Mouse (Mus musculus): Measurements from ENCODE around the gene Rps6ka5. TPM values are rescaled to one million over a fixed set of nuclear protein-coding genes. Genes with fewer than 3 reads are reported as not detected.

Gene Rps6ka5
- polyA plus RNA-seq (2014; fragmentation: Nextera tagmentation; extraction: Ambion mirVana), result 3.9 and 5.2 TPM in 2 replicates

DNA sequence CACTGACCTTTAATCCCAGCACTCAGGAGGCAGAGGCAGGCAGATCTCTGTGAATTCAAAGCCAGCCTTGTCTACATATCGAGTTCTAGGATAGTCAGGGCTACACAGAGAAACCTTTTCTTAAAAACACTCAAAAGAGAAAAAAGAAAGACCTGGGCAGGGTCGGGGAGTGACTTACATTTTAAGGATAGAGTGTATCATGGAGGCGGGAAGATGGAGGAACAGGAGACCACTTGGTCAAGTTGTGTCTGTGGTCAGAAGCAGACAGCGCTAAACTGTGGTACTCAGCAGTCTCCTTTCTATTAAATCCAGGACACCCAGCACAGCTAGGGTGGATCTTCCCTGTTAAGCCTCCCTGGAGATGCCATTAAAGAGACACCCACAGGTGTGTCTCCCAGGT lies at the start of gene Rps6ka5:
Rps6ka5 (minus strand) TSS at position 333 of the 400 bp plus-strand sequence.
- H3K9ac ChIP-seq (ENCODE audit: low read length), result no peak within 1 kb of the TSS
- no peak for ATAC-seq (ENCODE audit: insufficient number of reproducible peaks, low FRiP score, low TSS enrichment, low read depth)
- H3K27me3 ChIP-seq (ENCODE audit: control insufficient read depth, insufficient read depth, low read length), result no peaks in the 10 kb centered on the region
- no peak within 1 kb of the TSS for H3K4me3 ChIP-seq (ENCODE audit: low read depth, low read length)
- no peaks in the 10 kb centered on the region for H3K9me3 ChIP-seq (ENCODE audit: control insufficient read depth, low read length)
- H3K27ac ChIP-seq (replicated peaks; ENCODE audit: low read depth, low read length), result no peak within 1 kb of the TSS
- no peaks in the 10 kb centered on the region for H3K4me1 ChIP-seq (ENCODE audit: control insufficient read depth, insufficient read depth, low read length)
- H3K36me3 ChIP-seq (ENCODE audit: control insufficient read depth, insufficient read depth, low read length), result no peaks in the 10 kb centered on the region
- 94% methylated on average over 4 of the region's 4 CpGs for WGBS
- peak within 1 kb of the TSS; percentile 32; the same call in 1 of the 2 replicates for H3K4me2 ChIP-seq (ENCODE audit: low read depth, severe bottlenecking)
- no peak for DNase-seq (ENCODE audit: low spot score)

DNA sequence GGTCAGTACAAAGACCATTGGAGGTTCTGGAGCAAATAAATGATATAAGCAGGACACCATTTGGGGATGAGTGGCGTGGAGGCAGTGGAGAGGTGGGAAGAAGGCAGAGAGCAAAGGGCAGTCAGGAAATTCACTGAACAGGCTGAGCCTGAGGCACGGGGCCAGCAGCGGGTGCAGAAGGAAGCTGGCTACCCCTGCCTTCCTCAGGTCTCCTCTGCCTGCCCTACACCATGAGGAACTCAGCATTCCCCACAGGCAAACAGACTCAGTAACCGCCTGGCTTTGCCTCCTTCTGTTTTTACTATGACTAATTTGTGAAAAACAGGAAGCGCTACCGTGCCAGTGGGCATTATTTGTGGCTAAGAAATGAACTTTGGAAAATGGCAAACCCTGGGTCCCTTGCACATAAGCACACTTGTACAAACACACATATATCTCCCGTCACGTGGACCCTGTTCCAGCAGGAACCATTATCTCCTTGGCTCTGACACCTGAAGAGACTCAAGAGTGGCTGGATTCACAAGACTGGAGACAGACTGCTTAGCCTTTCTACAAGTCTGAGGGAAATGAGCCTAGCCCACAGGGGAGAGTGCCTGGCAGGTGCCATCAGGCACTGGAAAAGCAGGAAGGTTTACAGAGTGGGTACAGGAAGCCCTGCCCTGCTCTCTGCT lies 49.3 kb upstream of the Rps6ka5 start:
- H3K4me3 ChIP-seq (ENCODE audit: low read depth, low read length), result no peak overlapping the region
- no peaks in the 10 kb centered on the region for H3K9me3 ChIP-seq (ENCODE audit: control insufficient read depth, low read length)
- H3K4me2 ChIP-seq (ENCODE audit: low read depth, severe bottlenecking), result no peak overlapping the region
- no peaks in the 10 kb centered on the region for H3K27me3 ChIP-seq (ENCODE audit: control insufficient read depth, insufficient read depth, low read length)
- H3K36me3 ChIP-seq (ENCODE audit: control insufficient read depth, insufficient read depth, low read length), result no peaks in the 10 kb centered on the region
- H3K9ac ChIP-seq (ENCODE audit: low read length), result no peak overlapping the region
- no peak for ATAC-seq (ENCODE audit: insufficient number of reproducible peaks, low FRiP score, low TSS enrichment, low read depth)
- DNase-seq (ENCODE audit: low spot score), result no peak
- no peak overlapping the region for H3K27ac ChIP-seq (replicated peaks; ENCODE audit: low read depth, low read length)
- WGBS, result 84% methylated on average over 8 of the region's 8 CpGs
- H3K4me1 ChIP-seq (ENCODE audit: control insufficient read depth, insufficient read depth, low read length), result no peaks in the 10 kb centered on the region

GRCm38 (mm10) chr12:100775291-100775690 lies 48.5 kb upstream of the Rps6ka5 start:
- no peak overlapping the region for H3K9ac ChIP-seq (ENCODE audit: low read length)
- H3K27me3 ChIP-seq (ENCODE audit: control insufficient read depth, insufficient read depth, low read length), result no peaks in the 10 kb centered on the region
- no peak for ATAC-seq (ENCODE audit: insufficient number of reproducible peaks, low FRiP score, low TSS enrichment, low read depth)
- H3K4me3 ChIP-seq (ENCODE audit: low read depth, low read length), result no peak overlapping the region
- no peaks in the 10 kb centered on the region for H3K4me1 ChIP-seq (ENCODE audit: control insufficient read depth, insufficient read depth, low read length)
- no peak for DNase-seq (ENCODE audit: low spot score)
- H3K27ac ChIP-seq (replicated peaks; ENCODE audit: low read depth, low read length), result no peak overlapping the region
- H3K36me3 ChIP-seq (ENCODE audit: control insufficient read depth, insufficient read depth, low read length), result no peaks in the 10 kb centered on the region
- H3K4me2 ChIP-seq (ENCODE audit: low read depth, severe bottlenecking), result no peak overlapping the region
- no peaks in the 10 kb centered on the region for H3K9me3 ChIP-seq (ENCODE audit: control insufficient read depth, low read length)

GRCm38 (mm10) chr12:100774756-100775155 lies 48.0 kb upstream of the Rps6ka5 start:
- no peak overlapping the region for H3K9ac ChIP-seq (ENCODE audit: low read length)
- H3K4me1 ChIP-seq (ENCODE audit: control insufficient read depth, insufficient read depth, low read length), result no peaks in the 10 kb centered on the region
- H3K27me3 ChIP-seq (ENCODE audit: control insufficient read depth, insufficient read depth, low read length), result no peaks in the 10 kb centered on the region
- no peak overlapping the region for H3K4me3 ChIP-seq (ENCODE audit: low read depth, low read length)
- H3K27ac ChIP-seq (replicated peaks; ENCODE audit: low read depth, low read length), result no peak overlapping the region
- no peak for DNase-seq (ENCODE audit: low spot score)
- no peak for ATAC-seq (ENCODE audit: insufficient number of reproducible peaks, low FRiP score, low TSS enrichment, low read depth)
- 81% methylated on average over 7 of the region's 7 CpGs for WGBS
- H3K9me3 ChIP-seq (ENCODE audit: control insufficient read depth, low read length), result no peaks in the 10 kb centered on the region
- no peak overlapping the region for H3K4me2 ChIP-seq (ENCODE audit: low read depth, severe bottlenecking)
- no peaks in the 10 kb centered on the region for H3K36me3 ChIP-seq (ENCODE audit: control insufficient read depth, insufficient read depth, low read length)

DNA sequence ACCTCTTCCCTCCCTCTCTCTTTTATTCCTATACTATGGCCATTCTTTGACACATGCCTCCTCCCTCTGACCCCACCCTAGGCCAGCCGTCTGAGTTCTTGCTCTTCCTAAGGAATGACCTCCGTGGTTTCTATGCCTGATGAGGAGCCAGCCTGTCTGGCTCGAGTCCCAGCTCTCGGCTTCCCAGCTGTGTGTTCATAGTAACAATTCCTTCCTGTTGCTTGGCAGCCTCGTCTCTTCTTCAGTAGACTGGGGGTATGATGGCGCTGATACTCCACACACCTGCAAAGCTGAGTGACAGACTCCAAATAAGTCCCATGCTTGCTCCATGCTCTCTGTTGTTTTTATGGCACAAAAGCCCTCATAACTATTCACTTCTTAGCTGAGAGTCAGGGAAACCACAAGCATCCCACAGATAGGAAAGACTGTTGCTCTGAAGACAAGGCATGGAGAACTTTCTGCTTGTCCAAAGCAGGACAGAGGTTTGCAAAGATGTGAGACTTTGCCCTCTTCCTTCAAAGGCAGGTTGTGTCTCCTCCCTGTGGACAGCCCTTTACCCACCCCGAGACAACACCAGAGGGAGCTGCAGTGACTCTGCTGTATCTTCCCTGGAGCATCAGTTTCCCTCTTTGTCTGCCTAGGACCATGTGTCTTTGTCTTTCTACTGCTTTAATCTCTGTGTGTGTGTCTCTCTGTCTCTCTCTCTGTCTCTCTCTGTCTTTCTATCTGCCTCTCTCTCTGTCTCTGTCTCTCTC lies 45.6 kb upstream of the Rps6ka5 start:
- H3K4me3 ChIP-seq (ENCODE audit: low read depth, low read length), result no peak overlapping the region
- ATAC-seq (ENCODE audit: insufficient number of reproducible peaks, low FRiP score, low TSS enrichment, low read depth), result no peak
- H3K4me1 ChIP-seq (ENCODE audit: control insufficient read depth, insufficient read depth, low read length), result no peaks in the 10 kb centered on the region
- H3K9me3 ChIP-seq (ENCODE audit: control insufficient read depth, low read length), result no peaks in the 10 kb centered on the region
- no peak for DNase-seq (ENCODE audit: low spot score)
- H3K27me3 ChIP-seq (ENCODE audit: control insufficient read depth, insufficient read depth, low read length), result no peaks in the 10 kb centered on the region
- no peaks in the 10 kb centered on the region for H3K36me3 ChIP-seq (ENCODE audit: control insufficient read depth, insufficient read depth, low read length)
- no peak overlapping the region for H3K4me2 ChIP-seq (ENCODE audit: low read depth, severe bottlenecking)
- no peak overlapping the region for H3K27ac ChIP-seq (replicated peaks; ENCODE audit: low read depth, low read length)
- no peak overlapping the region for H3K9ac ChIP-seq (ENCODE audit: low read length)
- 69% methylated on average over 7 of the region's 7 CpGs for WGBS

DNA sequence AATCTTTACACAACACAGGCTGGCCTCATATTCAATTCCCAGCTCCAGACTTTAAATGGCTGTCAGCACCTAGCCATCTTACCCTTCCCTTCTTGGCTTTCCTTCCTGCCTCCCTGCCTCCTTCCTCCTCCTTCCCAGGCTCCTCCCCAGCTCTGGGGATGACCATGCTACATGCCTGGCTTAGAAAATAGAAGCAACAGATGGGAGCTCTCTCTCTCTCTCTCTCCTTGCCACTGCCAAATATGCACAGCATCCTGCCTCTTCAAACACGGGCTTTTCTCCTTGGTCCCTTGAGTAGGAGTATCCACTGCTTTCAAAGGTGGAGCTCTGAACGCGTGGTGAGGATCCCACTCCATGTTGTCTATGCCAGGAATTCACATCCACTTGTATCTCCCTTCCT lies 44.0 kb upstream of the Rps6ka5 start:
- Histone ChIP-seq H3K27me3 (ENCODE audit: control insufficient read depth, insufficient read depth, low read length) (no peaks in the 10 kb centered on the region), H3K9ac (ENCODE audit: low read length) (no peak overlapping the region), H3K9me3 (ENCODE audit: control insufficient read depth, low read length) (no peaks in the 10 kb centered on the region), H3K4me3 (ENCODE audit: low read depth, low read length) (no peak overlapping the region), H3K36me3 (ENCODE audit: control insufficient read depth, insufficient read depth, low read length) (no peaks in the 10 kb centered on the region), H3K4me1 (ENCODE audit: control insufficient read depth, insufficient read depth, low read length) (no peaks in the 10 kb centered on the region), H3K4me2 (ENCODE audit: low read depth, severe bottlenecking) (no peak overlapping the region), H3K27ac (replicated peaks; ENCODE audit: low read depth, low read length) (no peak overlapping the region)
- no peak for DNase-seq (ENCODE audit: low spot score)
- ATAC-seq (ENCODE audit: insufficient number of reproducible peaks, low FRiP score, low TSS enrichment, low read depth), result no peak
- 85% methylated on average over 3 of the region's 3 CpGs for WGBS

GRCm38 (mm10) chr12:100769871-100770270 lies 43.1 kb upstream of the Rps6ka5 start:
- Histone ChIP-seq H3K27me3 (ENCODE audit: control insufficient read depth, insufficient read depth, low read length) (no peaks in the 10 kb centered on the region), H3K36me3 (ENCODE audit: control insufficient read depth, insufficient read depth, low read length) (no peaks in the 10 kb centered on the region), H3K4me3 (ENCODE audit: low read depth, low read length) (no peak overlapping the region), H3K4me1 (ENCODE audit: control insufficient read depth, insufficient read depth, low read length) (no peaks in the 10 kb centered on the region), H3K9me3 (ENCODE audit: control insufficient read depth, low read length) (no peaks in the 10 kb centered on the region), H3K9ac (ENCODE audit: low read length) (no peak overlapping the region), H3K4me2 (ENCODE audit: low read depth, severe bottlenecking) (no peak overlapping the region), H3K27ac (replicated peaks; ENCODE audit: low read depth, low read length) (no peak overlapping the region)
- DNase-seq (ENCODE audit: low spot score), result no peak
- 90% methylated on average over 6 of the region's 6 CpGs for WGBS
- no peak for ATAC-seq (ENCODE audit: insufficient number of reproducible peaks, low FRiP score, low TSS enrichment, low read depth)

DNA sequence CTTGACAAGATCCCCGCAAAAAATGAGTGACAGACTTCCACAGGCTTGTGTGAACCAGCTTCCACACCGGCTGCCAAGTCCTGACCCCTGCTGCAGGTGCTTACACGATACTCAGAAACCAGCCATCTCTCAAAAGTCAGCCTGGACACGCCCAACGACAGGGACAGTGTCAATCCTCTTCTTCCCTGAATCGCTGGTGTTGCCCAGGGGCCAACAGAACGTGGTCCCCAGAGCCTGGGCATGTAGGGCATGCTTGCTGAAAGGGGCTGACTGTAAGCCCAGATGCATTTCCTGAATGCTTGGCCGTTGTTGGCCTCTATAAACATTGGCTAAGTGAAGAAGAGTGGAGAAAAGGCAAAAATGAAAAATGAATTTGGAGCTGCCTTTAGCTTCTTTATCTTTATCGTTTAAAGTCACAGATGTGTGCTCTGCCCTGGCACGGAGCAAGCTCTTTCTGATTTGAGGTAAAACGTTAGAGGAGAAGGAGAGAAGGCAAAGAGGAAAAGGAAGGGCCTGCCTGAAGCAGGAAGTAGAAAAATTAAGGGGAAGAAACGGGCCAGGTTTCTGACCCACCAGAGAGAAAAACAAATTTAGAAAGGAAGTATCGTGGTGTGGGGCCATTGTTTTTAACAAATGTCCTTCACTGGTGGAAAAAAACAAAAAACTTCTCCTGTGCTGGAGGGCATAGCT lies 37.7 kb upstream of the Rps6ka5 start:
- Histone ChIP-seq H3K36me3 (ENCODE audit: control insufficient read depth, insufficient read depth, low read length) (no peaks in the 10 kb centered on the region), H3K27me3 (ENCODE audit: control insufficient read depth, insufficient read depth, low read length) (no peaks in the 10 kb centered on the region), H3K9ac (ENCODE audit: low read length) (no peak overlapping the region), H3K27ac (replicated peaks; ENCODE audit: low read depth, low read length) (no peak overlapping the region), H3K4me3 (ENCODE audit: low read depth, low read length) (no peak overlapping the region), H3K4me1 (ENCODE audit: control insufficient read depth, insufficient read depth, low read length) (no peaks in the 10 kb centered on the region), H3K9me3 (ENCODE audit: control insufficient read depth, low read length) (no peaks in the 10 kb centered on the region), H3K4me2 (ENCODE audit: low read depth, severe bottlenecking) (no peak overlapping the region)
- ATAC-seq (ENCODE audit: insufficient number of reproducible peaks, low FRiP score, low TSS enrichment, low read depth) (no peak), DNase-seq (ENCODE audit: low spot score) (no peak)
- 72% methylated on average over 13 of the region's 13 CpGs for WGBS
